Mouse (Mus musculus) right cerebral cortex, postnatal 14 days (tissue): ENCODE data around the gene Osbpl2.

Experiments used
- DNase-seq: peaks from one replicate; pipeline ENCODE4 v3.0.0; 2022

Osbpl2 gene

DNA sequence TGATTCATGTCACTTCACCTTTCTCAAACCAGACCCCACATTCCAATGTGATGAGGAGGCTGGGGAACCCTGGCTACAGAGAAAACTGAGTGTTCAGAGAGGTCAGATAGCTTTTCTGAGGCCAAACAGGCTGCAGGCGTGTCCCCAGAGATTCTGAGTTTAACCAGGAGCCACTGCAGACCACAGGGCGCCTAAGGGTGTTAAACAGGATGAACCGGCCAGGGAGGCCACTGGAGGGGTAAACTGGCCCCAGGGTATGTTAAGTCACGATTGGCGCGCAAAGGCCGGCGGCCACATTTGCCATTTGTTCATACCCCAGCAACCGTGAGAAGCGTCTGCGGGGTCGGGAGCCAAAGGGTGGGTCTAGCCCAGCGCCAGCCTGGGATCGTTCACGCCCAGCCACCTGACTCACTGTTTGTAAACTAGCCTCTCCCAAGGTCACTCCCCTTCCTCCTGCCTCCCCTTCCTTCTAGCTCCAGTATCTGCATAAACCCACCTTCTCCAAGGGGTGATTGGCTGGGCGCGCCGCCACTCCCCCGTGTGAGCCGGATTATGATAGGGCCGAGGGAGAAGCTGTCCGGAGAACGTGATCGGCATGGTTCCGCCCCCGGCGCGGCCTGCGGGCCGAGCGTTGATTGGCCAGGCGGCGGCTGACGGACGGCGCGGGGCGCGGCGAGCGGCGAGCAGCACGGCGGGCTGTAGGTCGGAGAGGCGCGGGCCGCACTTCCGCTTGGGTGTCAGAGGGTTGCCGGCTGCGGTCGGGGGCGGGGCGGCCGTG lies at the start of gene Osbpl2:
TSS of gene Osbpl2 (plus strand) at position 646 of the 778 bp plus-strand sequence.
- peak; percentile 99 for DNase-seq

DNA sequence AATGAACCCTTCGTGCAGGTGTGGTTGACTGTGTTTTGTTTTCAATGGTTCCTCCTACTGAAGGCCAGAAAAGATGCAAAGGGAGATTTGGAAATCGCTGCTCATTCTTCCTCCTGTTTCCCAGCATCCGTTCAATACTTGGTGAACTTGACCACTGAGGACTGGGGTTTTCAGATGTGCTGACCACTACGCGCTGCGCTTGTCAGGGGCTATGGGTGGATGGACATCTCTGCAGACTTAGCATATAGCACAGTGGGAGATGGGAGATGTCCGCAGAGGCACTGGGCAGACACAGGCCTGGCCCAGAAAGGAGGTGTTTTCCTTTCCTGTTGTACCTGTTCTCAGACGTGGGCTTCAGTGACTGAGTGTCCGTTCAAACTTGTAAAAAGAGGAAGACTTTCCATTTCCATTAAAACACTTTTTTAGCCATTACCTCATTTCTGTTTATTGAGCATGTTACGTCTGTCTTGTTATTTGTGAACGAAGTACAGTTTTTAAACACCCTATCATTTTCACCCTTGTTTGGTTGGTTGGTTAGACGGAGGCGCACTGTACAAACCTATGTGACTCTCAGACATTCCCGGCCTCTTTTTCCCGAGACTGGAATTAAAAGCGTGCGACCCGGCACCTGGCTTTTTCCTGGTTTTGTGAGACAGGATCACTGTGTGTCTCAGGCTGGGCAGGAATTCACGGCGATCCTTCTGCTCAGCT lies 49.2 kb upstream of the Osbpl2 start:
- no peak for DNase-seq

DNA sequence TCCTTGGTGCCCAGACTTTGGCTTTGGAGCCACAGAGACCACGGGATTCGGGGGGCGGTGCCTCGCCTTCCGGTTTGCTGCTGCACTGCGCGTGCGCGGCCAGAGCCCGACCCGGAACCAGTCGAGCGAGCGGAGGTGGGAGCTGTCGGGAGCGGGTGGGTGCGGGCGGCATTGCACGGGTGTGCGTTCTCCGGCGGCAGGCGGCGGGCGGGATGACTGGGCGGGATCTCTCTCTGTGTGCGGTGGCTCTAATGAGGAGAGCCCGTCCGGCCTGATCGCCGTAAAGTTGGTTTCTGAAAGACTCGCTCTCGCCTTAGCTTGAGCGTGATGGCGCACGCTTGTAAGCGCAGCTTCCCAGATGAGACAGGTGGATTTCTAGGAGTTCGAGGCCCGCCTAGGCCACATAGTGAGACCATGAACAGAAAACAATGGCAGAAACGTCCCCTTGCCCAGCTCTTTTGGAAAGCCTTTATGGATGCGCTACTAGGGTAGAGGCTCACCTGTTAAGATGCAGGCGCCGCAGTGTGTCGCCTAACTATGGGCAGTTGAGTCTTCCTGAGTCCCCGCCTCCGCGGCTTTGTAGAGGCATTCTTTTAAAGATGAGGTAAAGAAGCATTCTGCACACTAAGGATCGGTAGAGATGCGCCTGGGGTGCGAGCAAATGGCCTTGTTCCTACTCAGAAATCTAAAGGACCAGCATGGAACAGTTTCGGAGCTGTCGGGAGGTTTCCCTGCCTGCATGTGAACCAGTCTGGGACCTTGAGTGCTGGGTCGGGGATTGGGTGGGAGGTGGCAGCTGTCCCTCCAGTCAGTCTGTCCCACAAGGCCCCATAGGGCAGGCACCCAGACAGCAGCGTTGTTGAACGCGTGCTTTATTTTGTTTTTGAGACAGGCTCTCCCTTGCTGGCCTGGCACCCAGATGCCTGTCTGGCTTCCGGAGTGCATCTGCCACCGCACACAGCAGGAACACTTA lies 48.3 kb upstream of the Osbpl2 start, which contains the start of gene Mtg2:
TSS of gene Mtg2 (plus strand) at position 108 of the 973 bp plus-strand sequence.
- peak; percentile 96 for DNase-seq

DNA sequence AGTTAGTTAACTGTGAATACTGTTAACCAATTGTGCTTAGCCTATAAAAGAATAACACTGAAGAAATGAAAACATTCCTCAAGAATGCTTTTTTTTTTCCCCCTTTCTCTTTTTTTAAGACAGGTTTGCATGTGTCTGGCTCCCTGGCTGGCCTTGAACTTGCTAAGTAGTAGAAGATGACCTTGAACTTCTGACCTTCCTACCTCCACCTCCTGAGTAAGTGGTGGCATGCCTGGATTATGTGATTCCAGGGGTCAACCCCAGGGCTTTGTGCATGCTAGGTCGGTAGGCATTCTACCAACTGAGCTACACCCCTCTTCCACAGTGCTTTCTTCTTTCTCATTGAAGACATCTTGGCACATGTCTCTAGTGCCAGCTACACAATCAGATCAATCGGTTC lies 47.4 kb upstream of the Osbpl2 start:
- DNase-seq, result no peak

DNA sequence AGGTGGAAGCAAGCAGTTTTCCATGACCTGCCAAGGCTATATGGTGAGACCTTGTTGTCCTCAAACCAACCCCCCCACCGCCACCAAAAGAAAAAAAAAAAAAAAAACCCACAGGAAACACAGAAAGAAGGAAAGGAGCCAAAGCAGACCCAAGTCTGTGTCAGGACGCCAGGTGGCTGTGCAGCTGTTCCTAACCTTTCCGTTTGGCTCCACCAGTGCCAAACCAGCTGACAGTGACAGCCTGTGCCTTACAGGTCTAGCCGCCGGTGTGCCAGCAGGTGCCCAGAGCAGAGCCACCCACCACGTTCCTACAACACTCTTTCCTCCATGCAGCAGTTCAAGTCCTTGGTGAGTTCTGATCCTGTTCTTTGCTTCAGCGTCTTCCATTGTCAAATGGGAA lies 46.2 kb upstream of the Osbpl2 start:
- DNase-seq, result no peak

DNA sequence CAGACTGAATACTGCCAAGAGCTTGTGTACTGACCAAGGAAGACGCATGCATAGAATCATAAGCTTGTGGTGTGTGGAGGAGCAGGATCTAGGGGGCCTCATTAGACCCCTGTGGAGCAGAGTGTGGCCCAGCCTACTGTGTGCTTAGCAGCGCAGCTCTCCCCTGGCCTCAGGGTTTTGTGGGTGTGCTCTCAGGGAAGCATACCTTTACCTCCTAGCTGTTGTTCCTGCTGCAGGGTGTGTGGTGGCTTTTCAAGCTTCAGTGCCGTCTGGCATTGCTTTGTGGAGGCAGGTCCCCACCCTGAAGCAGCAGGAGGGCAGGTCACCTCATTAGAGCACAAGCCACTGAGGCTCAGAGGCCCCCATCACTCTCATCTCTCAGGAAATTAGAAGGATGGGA lies 41.5 kb upstream of the Osbpl2 start:
- no peak for DNase-seq

DNA sequence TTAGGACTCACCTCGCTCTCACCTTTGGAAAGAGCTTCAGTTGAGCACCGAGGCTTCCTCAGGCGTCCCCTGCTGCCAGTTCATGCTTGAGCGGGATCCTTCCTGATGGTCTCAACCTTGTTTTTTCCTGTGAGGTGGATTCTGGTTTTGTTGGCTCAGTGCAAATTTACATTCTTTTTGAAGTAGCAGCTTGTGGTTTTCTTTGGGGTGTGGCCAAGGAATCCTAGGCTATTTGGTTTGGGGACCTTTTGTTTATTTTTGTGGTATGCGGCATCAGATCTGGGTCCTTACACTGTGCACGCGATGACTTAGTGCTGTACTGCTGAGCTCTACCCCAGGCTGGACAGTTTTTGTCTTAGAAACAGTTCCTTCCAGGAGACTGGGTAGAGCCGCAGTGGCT lies 38.4 kb upstream of the Osbpl2 start:
- DNase-seq, result no peak

DNA sequence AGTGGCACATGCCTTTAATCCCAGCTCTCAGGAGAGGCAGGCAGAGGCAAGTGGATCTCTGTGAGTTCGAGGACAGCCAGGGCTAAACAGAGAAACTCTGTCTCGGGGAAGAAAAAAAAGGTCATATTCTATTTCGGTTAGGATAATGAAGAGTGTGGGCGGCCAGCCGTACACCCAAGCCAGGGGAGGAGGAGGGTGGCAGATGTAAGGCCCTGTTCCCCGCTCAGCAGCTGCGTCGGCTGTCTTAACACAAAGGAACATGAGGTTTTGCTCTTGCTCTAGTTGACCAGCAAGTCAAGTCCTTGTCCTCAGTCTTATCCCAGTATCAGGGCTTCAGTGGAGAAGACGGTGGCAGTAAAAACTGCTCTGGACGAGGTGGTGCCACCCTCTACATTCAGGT lies 36.0 kb upstream of the Osbpl2 start:
- no peak for DNase-seq

DNA sequence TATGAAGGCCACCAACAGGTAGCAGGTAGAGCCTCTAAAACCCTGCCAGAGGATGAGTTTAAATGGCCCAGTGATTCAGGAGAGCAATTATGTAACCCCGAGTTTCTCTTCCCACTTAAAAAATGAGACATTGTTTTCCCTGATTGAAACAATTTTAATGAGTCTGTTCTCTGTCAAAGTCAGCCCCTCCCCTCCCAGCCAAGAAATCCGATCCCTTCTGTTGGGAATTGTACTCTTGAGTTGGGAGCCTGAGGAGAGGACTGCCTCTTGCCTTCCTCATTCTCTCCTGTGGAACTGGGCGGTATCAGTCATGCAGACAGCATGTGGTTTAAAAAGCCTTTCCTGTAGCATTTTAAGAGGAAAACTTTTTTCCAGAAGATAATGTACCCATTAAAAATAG lies 34.5 kb upstream of the Osbpl2 start:
- DNase-seq, result no peak

DNA sequence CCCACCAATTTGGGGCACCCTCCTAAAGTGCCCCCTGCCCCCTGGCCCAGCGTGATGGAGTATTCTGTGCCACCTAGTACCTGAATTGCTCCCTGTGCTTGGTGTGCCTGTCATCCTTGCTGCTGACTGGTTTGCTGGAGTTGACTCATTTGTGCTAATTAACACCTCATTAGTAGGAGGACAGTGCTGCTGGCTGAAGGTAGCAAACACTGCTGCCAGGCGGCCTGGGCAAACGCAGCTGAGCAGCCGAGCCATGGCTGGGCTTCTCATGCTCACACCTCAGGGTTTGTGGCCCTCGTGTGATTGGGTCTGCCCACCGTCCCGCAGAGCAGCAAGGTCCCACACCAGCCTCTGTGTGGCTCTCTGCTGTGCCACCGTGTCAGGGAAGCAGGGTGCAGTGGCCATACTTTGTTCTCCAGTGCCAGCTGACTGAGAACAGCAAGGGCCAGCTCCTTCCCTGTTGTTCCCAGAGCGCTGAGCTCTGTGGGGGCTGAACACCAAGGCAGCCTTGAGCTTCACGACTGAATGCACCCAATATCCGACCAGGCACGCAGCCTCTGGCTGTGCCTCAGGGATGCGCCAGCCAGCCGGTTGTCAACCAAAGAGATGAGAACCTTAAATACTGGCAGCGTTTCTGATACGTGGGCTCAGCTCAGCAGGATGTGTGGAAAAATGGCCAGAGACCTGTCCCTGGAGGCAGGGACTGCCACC lies 33.0 kb upstream of the Osbpl2 start:
- DNase-seq, result no peak

DNA sequence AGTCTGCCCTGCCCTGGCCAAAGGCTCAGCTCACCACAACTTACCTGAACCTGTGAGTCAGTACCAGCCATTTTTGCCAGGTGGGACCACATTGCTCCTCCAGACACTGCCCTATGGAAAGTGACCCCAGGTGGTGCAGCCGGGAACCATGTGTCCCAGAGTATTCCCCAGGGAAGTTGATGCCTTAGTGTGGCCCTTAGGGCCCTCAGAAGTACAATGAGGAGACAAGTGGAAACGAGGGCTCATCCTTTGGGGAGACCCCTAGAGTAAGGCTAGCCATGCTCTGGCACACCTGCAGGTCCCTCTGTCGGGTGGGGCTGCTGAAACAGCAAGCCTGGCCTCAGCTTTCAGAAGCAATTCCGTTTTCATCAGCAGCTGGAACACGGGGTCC lies 32.5 kb upstream of the Osbpl2 start:
- DNase-seq, result no peak

DNA sequence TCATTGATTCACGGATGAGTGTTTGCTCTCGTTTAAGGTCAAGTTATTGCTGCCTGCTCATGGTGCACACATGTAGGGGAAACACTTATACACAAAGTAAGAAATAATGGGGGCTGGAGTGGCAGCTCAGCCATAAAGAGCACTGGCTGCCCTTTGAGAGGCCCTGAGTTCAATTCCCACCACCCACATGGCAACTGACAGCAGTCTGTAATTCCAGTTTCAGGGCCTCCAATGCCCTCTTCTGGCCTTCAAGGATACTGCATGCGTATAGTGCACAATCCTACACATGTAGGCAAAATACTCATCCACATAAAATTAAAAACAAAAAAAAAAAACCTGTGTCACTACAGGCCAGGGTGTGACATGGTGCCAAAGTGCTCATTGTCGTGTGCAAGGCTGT lies 31.6 kb upstream of the Osbpl2 start:
- DNase-seq, result no peak

DNA sequence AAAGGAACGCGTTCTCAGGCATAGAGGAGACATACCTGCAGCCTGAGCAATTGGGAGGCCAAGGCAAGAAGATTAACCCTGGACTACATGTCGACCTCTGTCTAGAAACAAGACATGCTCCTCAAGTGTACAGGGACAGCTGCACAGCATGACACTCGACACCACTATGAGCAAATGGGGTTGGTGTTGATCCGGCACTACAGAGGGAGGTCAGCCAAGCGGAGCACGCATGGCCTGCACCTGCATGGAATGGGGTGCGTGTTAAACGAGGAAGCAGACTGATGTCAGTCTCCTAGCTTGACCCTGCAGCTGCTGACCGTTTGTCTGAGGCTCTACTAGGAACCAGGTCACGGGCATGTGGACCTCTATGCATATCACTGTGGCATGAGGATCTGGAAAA lies 28.8 kb upstream of the Osbpl2 start:
- DNase-seq, result no peak

DNA sequence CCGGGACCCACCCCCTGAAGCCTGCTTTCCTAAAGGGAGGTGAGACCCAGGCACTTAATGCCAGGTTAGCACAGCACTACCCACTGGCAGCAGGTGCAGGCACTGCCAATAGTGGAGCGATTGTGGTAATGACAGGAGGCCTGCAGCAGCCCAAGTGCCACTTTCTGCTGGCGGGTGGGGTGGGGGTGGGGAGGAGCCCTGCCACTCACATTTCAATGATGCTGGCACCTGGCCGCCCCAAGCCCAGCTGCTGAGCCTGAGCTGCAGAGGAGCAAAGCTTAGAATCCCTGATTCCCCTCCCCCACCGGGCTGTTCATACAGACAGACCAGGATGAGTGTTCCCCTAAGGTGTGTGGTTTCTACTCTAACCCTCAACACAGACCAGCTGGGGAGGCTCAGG lies 23.4 kb upstream of the Osbpl2 start:
- DNase-seq, result peak; percentile 25

DNA sequence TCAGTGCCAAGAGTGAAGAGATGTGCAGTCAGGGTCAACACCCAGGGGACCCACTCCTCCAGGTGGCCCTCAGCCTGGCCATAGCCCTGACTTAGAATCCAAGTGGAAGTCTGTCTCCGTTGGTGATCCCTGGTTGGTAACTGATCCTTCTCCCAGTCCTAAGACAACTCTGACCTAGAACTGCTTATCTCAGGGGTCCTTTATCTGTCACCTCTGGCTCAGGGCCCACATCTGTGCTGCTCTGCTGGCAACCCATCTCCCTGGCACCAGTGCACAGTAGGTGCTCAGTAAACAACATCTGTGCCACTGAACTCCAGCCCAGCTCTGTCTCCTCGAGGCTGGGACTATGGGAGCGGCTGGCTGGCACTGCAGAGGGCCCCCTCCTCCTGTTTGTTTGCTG lies 21.5 kb upstream of the Osbpl2 start:
- DNase-seq, result no peak

DNA sequence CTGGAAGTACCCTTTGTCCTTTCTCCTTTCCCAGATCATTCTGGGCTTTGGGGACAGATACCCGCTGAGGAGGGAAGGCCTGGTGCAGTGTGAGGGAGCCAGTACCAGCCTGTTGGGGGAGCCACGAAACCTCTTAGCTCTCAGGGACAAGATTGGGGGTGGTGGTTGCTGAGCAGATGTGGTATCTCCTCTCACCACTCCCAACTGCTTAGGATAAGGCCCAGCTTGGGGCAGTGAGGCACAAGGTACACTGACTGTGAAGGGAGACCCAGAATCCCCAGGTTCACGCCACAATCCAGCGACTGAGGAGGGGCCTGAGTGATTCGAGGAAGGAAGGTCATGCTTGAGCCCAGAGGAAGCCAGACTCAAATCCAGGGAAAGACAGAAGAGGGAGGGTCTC lies 20.9 kb upstream of the Osbpl2 start:
- DNase-seq, result no peak

DNA sequence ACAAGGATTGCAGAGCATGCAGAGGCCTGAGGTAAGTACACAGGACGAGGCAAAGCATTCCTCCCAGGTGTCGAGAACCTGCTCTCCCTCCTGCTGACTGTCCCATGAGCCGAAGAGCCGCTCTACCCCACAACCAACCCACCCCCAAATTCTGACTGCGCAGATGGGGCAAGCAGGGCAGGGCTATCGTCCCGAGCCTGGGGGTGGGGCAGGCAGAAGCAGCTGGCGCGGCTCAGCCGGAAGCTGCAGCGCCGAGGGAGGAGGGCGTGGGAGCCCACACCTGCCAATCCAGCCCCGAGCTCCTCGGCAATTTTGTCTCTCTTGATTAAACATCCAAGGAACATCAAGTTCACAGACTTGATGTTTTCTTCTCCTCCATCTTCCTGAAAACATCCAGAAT lies 19.6 kb upstream of the Osbpl2 start:
- peak; percentile 26 for DNase-seq

DNA sequence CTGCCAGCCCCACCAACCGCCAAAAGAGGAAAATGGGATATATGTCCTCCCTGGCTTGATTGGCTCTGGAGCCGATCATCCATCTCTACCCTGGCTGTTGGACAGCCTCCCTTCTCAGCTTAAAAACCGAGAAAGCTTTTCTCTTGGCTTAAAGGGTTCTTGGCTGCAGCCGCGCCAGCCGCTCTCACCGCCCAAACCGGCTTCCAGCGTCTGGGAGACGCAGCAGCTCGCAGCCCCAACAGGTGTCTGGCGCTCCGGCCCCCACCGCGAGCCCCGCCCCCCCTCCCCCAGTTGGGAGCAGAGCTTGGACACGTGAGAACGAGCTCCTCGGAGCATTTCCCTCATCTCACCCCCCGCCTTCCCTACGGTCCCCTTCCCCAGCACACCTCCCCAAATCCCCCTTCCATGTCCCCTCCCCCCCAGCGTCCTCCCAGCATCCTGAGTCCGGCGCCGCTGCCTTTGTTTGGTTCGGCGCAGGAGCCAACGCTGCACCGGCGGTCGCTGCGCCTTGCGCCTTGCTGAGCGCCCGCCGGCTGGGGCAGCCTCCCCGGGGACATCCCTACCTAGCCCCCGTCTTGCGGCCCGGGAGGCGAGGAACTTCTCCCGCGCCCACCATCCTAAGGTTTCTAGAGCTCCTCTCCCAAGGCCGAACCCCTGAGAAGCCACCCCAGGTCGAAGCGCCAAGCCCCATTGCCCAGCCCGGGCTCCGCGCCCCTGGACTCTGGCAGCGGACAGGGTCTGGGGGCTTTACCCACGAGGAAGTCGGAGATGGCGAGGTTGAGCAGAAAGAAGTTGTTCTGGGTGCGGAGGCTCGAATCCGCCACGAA lies 15.7 kb upstream of the Osbpl2 start:
- DNase-seq, result peak; percentile 65

DNA sequence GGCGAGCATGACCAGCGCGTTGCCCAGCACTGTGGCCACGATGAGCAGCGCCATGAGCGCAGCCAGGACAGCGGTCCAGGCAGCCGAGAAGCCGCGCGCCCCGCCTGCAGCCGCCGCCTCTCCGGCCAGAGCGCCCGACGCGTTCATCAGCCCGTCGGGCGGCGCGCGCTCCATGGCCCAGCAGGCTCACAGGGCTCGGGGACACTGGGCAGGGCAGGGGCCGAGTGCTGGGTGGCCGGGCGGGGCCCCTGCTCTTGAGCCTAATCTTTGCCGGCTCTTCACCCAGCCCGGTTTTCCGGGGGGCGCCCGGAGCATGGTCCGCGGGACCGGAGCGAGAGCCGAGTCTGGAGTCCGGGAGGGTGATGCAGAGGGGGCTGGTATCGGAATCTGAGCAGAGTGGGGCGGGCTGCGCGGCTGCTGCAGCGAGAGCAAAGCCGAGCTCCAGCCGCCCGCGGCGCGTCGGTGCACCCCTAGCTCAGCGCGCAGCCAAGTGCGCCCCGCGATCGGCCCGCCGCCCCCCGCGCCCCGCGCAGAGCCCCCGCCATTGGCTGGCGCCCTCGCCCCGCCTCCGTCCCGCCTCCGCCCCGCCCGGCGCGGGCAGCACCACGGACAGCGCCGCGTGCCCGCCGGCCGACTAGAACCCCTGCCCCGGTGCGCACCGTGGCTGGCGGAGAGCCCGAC lies 15.0 kb upstream of the Osbpl2 start, which contains the start of gene Hrh3:
TSS of gene Hrh3 (minus strand) at position 511 of the 681 bp plus-strand sequence.
- DNase-seq, result peak; percentile 70

DNA sequence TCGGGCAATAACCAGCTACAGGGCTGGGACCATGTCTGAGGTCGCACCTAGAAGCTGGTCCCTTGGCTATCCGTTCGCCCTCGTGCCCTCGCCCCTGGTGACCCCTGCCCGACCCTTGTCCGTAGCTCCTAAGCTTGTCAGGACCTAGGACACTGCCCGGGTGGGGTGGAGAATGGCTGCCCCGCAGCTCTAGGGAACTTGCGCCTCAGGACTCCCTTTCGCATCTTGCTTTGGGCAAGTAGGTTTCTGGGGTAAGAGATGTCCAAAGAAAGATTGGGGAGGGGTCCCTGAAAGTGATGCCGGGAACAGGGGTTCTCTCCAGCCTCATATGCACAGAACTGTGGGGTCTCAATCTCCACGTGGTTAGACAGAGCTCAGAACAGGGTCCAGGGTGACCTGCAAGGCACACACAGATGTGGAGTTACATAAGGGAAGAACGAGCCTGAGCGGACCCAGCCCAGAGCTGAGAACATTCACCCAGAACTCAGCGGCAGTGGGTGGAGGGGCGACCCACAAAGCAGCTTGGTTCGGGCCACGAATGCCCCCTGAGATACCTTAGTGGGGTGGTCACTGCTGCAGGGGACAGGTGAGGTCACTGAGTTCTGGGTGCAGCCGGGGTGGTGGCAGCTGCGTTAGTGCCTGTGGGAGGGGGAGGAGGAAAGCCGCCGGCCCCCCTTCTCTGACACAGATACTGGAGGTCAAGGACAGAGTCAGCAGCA lies 14.3 kb upstream of the Osbpl2 start:
- DNase-seq, result peak; percentile 12
